Mouse (Mus musculus) lung, adult 2 months (tissue): Measurements from ENCODE around the gene Spag7. TPM values are rescaled to one million over a fixed set of nuclear protein-coding genes. Genes with fewer than 3 reads are reported as not detected.

ENCODE experiments used
- DNase-seq: peaks from one replicate; pipeline ENCODE4 v3.0.0; 2022
- H3K4me1 ChIP-seq: fragments of 200-500 bp; 2 replicates; pipeline ENCODE4 v1.6.1; 2011; ENCODE audit warnings: low read length; ENCODE audit not compliant: control insufficient read depth, insufficient read depth
- H3K4me3 ChIP-seq: fragments of 200-500 bp; replicated peaks from 2 replicates; pipeline ENCODE3; 2011; ENCODE audit warnings: low read depth, mild to moderate bottlenecking, control low read depth, low read length; ENCODE audit errors: extremely low read depth
- CTCF ChIP-seq: fragments of 200-500 bp; IDR thresholded peaks from 2 replicates; pipeline ENCODE4 v1.5.1; 2011; ENCODE audit warnings: mild to moderate bottlenecking, low read length, control low read depth; ENCODE audit not compliant: insufficient read depth
- POLR2A ChIP-seq: fragments of 200-500 bp; IDR thresholded peaks from 2 replicates; pipeline ENCODE4 v1.6.1; 2011; ENCODE audit warnings: low read depth, mild to moderate bottlenecking, control low read depth, low read length, borderline replicate concordance; ENCODE audit errors: extremely low read depth
- WGBS: fragments of 180-500 bp; shearing (Covaris S2); methylation state at CpG from one replicate; pipeline ENCODE4 v1.1.7; 2018; 5-methylcytosine and 5-hydroxymethylcytosine counted together
- polyA plus RNA-seq: library from polyadenylated mRNA; depleted of rRNA; stranded (reverse); fragments of >200 nt; gene quantifications from 2 replicates; pipeline ENCODE4 v1.2.3, GENCODE M21; 2012; rRNA removed

The Spag7 gene
- polyA plus RNA-seq, result 24.7 and 39.0 TPM in 2 replicates

- peak within 1 kb of the TSS; percentile 74 for H3K4me3 ChIP-seq
- peak; percentile 95 for DNase-seq
- TF ChIP-seq CTCF, result no peak
- peak; percentile 97 for TF ChIP-seq POLR2A
- WGBS, result under 1% methylated on average over 44 of the region's 44 CpGs
- peaks cover 4% of the 10 kb centered on the region; the same call in 1 of the 2 replicates for H3K4me1 ChIP-seq
These were observed at the start of gene Spag7 for GRCm38 (mm10) chr11:70668771-70669505. TSS of gene Spag7 (minus strand) at chr11:70669416.

GRCm38 (mm10) chr11:70718481-70718880, 49.3 kb upstream of the Spag7 start:
- no peak for DNase-seq
- no peak overlapping the region for H3K4me3 ChIP-seq
- WGBS, result 68% methylated on average over 5 of the region's 5 CpGs
- H3K4me1 ChIP-seq, result no peaks in the 10 kb centered on the region
- TF ChIP-seq POLR2A (no peak), CTCF (no peak)

GRCm38 (mm10) chr11:70715832-70716231, 46.6 kb upstream of the Spag7 start:
- 86% methylated on average over 6 of the region's 6 CpGs for WGBS
- Histone ChIP-seq H3K4me3 (no peak overlapping the region), H3K4me1 (no peaks in the 10 kb centered on the region)
- no peak for DNase-seq
- no peak for TF ChIP-seq CTCF
- no peak for TF ChIP-seq POLR2A

- TF ChIP-seq CTCF (no peak), POLR2A (no peak)
- no peak for DNase-seq
- WGBS, result 84% methylated on average over 6 of the region's 6 CpGs
- H3K4me1 ChIP-seq, result no peaks in the 10 kb centered on the region
- no peak overlapping the region for H3K4me3 ChIP-seq
These were observed 44.0 kb upstream of the Spag7 start for GRCm38 (mm10) chr11:70713222-70713621.

GRCm38 (mm10) chr11:70711026-70711425, 41.8 kb upstream of the Spag7 start:
- TF ChIP-seq CTCF, result no peak
- TF ChIP-seq POLR2A, result no peak
- H3K4me1 ChIP-seq, result no peaks in the 10 kb centered on the region
- WGBS, result 91% methylated on average over 10 of the region's 10 CpGs
- H3K4me3 ChIP-seq, result no peak overlapping the region
- DNase-seq, result no peak

GRCm38 (mm10) chr11:70706127-70706526, 36.9 kb upstream of the Spag7 start:
- no peak for DNase-seq
- peaks cover 7% of the 10 kb centered on the region for H3K4me1 ChIP-seq
- no peak overlapping the region for H3K4me3 ChIP-seq
- no peak for TF ChIP-seq POLR2A
- TF ChIP-seq CTCF, result no peak
- WGBS, result 65% methylated on average over 3 of the region's 3 CpGs

- DNase-seq, result no peak
- TF ChIP-seq CTCF (no peak), POLR2A (no peak)
- 33% methylated on average over 6 of the region's 6 CpGs for WGBS
- no peak overlapping the region for H3K4me3 ChIP-seq
- H3K4me1 ChIP-seq, result peaks cover 7% of the 10 kb centered on the region
These were observed 33.6 kb upstream of the Spag7 start for GRCm38 (mm10) chr11:70702781-70703180.

- H3K4me1 ChIP-seq, result peaks cover 7% of the 10 kb centered on the region
- TF ChIP-seq CTCF, result no peak
- TF ChIP-seq POLR2A, result no peak
- no peak overlapping the region for H3K4me3 ChIP-seq
- no peak for DNase-seq
- WGBS, result 67% methylated on average over 6 of the region's 6 CpGs
These were observed 32.9 kb upstream of the Spag7 start for GRCm38 (mm10) chr11:70701984-70702733.

GRCm38 (mm10) chr11:70701221-70701955, 32.2 kb upstream of the Spag7 start:
- no peak for DNase-seq
- H3K4me1 ChIP-seq, result peaks cover 7% of the 10 kb centered on the region
- peak overlapping the region; percentile 98 for H3K4me3 ChIP-seq
- TF ChIP-seq POLR2A, result no peak
- TF ChIP-seq CTCF, result no peak
- 13% methylated on average over 10 of the region's 10 CpGs for WGBS
